Comparison of ENCODE assay signal across 20 mouse cellular contexts in genomic region chr12:27063518-27063917, GRCm38 (mm10).
DNase-seq lines count a peak whose midpoint lies in the region; ATAC-seq lines count a peak whose summit lies in the region.
"Had no signal": no experiment of that assay in that cellular context is flagged by ENCODE, and none has a peak within 500 bp of the region (broad histone marks: within the 10 kb centered on the region; RNA-seq: fewer than 3 reads in every experiment).

No protein-coding gene starts in this region.

- no peak for DNase-seq in neural tube, embryonic 10.5 days (ENCODE audit: extremely low spot score, low spot score)
- DNase-seq in left cerebral cortex, postnatal 36 days (ENCODE audit: low spot score in 2 of 2), result no peak
- no peak for DNase-seq in cerebellum, postnatal 25 days
- DNase-seq: adrenal gland, postnatal 25 days; cerebellum, adult 8-10 months; heart, adult 11 months; heart, postnatal 36 days; kidney, postnatal 10 days; right cerebral cortex, postnatal 14 days had no signal

- H3K27me3 ChIP-seq in neural tube, embryonic 13.5 days, result no peaks in the 10 kb centered on the region
- no peaks in the 10 kb centered on the region for H3K27me3 ChIP-seq in hindbrain, embryonic 12.5 days
- H3K27me3 ChIP-seq in midbrain, embryonic 12.5 days, result no peaks in the 10 kb centered on the region
- H3K27me3 ChIP-seq: heart, embryonic 13.5 days; limb, embryonic 13.5 days; megakaryocyte, embryonic 14.5 days; stomach, embryonic 15.5 days had no signal

- H3K27ac ChIP-seq in neural tube, embryonic 13.5 days (replicated peaks), result peak overlapping the region; percentile 98
- H3K27ac ChIP-seq in hindbrain, embryonic 12.5 days, result peak overlapping the region; percentile 97
- H3K27ac ChIP-seq in midbrain, embryonic 12.5 days (replicated peaks), result peak overlapping the region; percentile 98
- H3K27ac ChIP-seq: heart, embryonic 13.5 days; limb, embryonic 13.5 days; liver, embryonic 14.5 days; stomach, embryonic 15.5 days had no signal

- 60% methylated on average over 4 of the region's 4 CpGs for WGBS in neural tube, embryonic 13.5 days
- WGBS in hindbrain, embryonic 12.5 days, result 55% methylated on average over 4 of the region's 4 CpGs
- 35% methylated on average over 4 of the region's 4 CpGs for WGBS in midbrain, embryonic 12.5 days

- no peaks in the 10 kb centered on the region for H3K36me3 ChIP-seq in neural tube, embryonic 13.5 days
- no peaks in the 10 kb centered on the region for H3K36me3 ChIP-seq in hindbrain, embryonic 12.5 days
- H3K36me3 ChIP-seq in midbrain, embryonic 12.5 days, result no peaks in the 10 kb centered on the region
- H3K36me3 ChIP-seq: heart, embryonic 13.5 days; limb, embryonic 13.5 days; stomach, embryonic 15.5 days had no signal

- H3K9me3 ChIP-seq in neural tube, embryonic 13.5 days, result no peaks in the 10 kb centered on the region
- H3K9me3 ChIP-seq in hindbrain, embryonic 12.5 days (replicated peaks), result no peaks in the 10 kb centered on the region
- no peaks in the 10 kb centered on the region for H3K9me3 ChIP-seq in midbrain, embryonic 12.5 days
- H3K9me3 ChIP-seq: heart, embryonic 13.5 days; limb, embryonic 13.5 days; stomach, embryonic 15.5 days had no signal

- no peak overlapping the region for H3K4me3 ChIP-seq in neural tube, embryonic 13.5 days
- no peak overlapping the region for H3K4me3 ChIP-seq in hindbrain, embryonic 12.5 days
- H3K4me3 ChIP-seq in midbrain, embryonic 12.5 days, result no peak overlapping the region
- H3K4me3 ChIP-seq: heart, embryonic 13.5 days; limb, embryonic 13.5 days; megakaryocyte, embryonic 14.5 days; stomach, embryonic 15.5 days had no signal

- 0 out of 2 replicates have a peak overlapping the region, but pooled peaks have one; percentile 27 for H3K9ac ChIP-seq in neural tube, embryonic 13.5 days
- no peak overlapping the region for H3K9ac ChIP-seq in hindbrain, embryonic 12.5 days
- H3K9ac ChIP-seq in midbrain, embryonic 12.5 days (replicated peaks), result no peak overlapping the region
- H3K9ac ChIP-seq: heart, embryonic 13.5 days; limb, embryonic 13.5 days; liver, embryonic 14.5 days; stomach, embryonic 15.5 days had no signal

- H3K4me1 ChIP-seq in neural tube, embryonic 13.5 days (replicated peaks), result peaks cover 62% of the 10 kb centered on the region
- peaks cover 50% of the 10 kb centered on the region for H3K4me1 ChIP-seq in hindbrain, embryonic 12.5 days
- peaks cover 68% of the 10 kb centered on the region for H3K4me1 ChIP-seq in midbrain, embryonic 12.5 days
- H3K4me1 ChIP-seq: megakaryocyte, embryonic 14.5 days had no signal

- intact Hi-C loops in left cerebral cortex, postnatal 36 days (cut with DNase I), result loop anchor here (2.0 to 10.0 kb wide), 2 partner anchors 19 to 179 kb away; no protein-coding TSS in a partner anchor

- H3K4me2 ChIP-seq in neural tube, embryonic 13.5 days, result no peak overlapping the region
- H3K4me2 ChIP-seq in hindbrain, embryonic 12.5 days (replicated peaks), result peak overlapping the region; percentile 34; the same call in 1 of the 2 replicates
- peak overlapping the region; percentile 54 for H3K4me2 ChIP-seq in midbrain, embryonic 12.5 days (replicated peaks)
- H3K4me2 ChIP-seq: heart, embryonic 13.5 days; limb, embryonic 13.5 days; stomach, embryonic 15.5 days had no signal

- ATAC-seq in neural tube, embryonic 13.5 days (ENCODE audit: low read depth), result no peak
- ATAC-seq in hindbrain, embryonic 12.5 days (ENCODE audit: low FRiP score), result no peak
- no peak for ATAC-seq in midbrain, embryonic 12.5 days (ENCODE audit: low FRiP score, low read depth)
- ATAC-seq in megakaryocyte, adult 5-6 weeks (ENCODE audit: poor library complexity, severe bottlenecking), result no peak
- ATAC-seq: intestine, postnatal 0 days; lung, postnatal 0 days had no signal
